Mouse (Mus musculus) embryo, embryonic 11.5 days (tissue): ENCODE results near the gene Atf6.

ENCODE experiments used
- DNase-seq: peaks from one replicate; pipeline ENCODE4 v3.0.0-alpha.2; 2012; ENCODE audit warnings: low read depth, low spot score

Gene Atf6

DNA sequence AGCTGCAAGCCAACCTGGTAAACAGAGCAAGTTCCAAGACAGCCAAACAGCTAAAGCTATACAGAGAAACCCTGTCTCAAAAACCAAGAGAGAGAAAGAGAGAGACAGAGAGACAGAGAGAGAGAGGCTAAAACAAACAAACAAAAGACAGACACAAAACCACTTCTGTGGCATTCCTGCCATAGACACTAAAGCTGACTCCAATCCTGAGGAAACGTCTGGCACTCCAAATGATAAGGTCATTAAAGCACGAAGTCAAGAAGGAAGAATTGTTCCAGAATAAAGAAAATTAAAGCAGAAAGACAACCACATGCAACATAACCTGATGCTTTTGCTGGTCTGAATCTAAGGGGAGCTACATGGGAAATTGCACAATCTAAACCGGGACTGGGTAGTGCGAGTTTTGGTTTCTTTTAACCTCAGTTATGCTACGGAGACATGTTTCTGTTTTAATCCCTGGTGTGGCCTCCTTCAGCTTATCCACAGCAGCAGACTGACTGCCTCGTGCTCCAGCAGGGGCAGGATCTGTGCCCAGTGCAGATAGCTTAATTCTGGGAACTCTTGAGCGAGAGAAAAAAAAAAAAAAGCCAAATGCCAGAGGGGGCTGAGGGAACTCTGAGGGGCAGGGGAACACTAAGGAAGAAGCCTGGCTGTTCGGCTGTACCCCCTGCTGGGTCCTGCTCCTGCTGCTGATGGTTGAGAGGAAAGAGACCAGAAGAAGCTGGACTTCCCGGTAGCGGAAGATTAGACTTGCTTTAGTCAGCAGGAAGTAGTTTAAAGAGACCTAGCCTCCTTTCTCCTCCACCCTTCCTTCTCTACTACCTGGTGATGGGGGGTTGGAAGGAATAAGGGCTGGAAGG, 21.9 kb downstream of the Atf6 start:
- DNase-seq: no peak

DNA sequence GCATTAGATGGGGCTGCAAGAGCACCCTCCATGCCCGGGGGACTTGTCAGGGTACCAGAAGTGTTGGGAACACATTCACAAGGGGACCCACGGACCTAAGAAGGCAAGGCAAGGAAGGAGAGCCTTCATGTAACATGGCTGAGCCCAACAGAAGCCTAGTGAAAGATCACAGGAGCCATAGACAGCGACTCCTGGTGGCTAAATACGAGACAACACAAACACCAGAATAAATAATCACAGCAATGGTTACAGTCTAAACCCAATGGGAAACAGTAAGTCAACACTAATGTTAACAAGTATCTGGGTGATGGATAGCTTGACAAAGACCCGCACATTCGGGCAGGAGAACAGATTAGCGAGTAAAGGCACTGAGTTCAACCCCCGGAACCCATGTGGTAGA, 23.2 kb downstream of the Atf6 start:
- DNase-seq: no peak

DNA sequence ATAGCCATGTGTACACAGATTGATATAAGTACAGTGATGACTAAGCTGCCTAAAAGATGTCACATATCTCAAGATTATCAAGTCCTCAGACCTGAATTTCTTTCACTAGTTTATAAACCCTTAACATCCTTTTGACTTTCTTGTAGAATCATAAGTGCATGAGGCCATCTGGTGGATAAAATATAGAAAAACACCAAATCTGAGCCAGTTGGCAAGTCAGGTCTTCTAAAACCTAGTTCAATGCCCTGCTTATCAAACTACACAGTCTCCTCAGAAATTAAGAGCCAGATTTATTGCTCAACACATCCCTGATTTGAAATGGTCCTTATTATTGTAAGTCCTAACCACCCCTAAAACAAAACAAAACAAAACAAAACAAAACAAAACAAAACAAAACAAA, 27.9 kb downstream of the Atf6 start:
- no peak for DNase-seq

DNA sequence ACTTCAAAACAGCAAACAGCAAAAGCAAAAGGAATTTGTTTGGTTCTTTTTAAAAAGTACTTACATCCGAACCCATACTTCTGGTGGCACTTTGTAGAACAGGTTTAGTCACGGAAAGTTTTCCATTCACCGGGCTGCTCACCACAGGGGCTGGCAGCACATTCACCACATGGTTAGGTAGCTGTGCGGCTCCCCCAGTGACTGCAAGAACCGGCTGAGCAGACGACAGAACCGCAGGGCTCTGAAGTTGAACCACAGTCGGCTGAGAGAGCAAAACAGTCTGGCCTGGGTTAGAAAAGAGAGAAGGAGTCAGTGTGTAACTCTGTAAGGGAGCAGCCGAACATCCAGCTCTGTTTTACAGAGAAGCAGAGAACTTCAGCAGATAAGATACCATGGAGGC, 32.8 kb downstream of the Atf6 start:
- no peak for DNase-seq

DNA sequence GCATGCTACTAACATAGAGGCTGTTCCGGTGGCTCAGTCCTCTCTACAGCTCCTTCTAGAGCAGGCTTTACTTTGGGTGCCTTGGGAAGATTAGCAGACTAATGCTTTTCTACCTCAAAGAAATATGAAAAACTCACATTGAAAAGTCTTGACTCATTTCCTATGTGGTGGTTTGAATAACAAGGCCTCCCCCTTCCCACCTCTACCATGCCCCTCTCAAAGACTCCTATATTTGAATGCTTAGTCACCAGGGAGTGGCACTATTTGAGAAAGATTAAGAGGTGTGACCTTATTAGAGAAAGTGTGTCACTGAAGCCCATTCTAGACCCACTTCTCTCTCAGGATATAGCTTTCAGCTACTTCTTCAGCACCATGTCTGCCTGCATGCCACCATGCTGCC, 37.8 kb downstream of the Atf6 start:
- no peak for DNase-seq

DNA sequence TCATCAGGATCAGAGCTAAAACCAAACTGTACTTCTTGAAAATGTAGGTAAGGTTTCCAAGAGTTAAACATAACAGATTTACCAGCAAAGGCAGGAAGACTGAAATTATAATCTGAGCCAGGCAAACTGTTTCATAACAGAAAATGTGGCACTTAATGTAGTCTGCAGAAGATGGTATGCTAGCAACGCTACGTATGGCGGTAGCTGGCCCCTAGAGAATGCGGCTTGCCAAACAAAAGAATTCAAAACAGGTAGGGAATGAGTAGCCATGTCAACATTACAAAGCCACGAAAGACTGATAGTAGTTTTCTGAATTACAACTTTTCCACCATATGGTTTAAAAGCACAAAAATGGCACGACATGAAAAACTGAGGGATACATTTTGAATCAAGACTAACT, 38.2 kb downstream of the Atf6 start:
- no peak for DNase-seq

DNA sequence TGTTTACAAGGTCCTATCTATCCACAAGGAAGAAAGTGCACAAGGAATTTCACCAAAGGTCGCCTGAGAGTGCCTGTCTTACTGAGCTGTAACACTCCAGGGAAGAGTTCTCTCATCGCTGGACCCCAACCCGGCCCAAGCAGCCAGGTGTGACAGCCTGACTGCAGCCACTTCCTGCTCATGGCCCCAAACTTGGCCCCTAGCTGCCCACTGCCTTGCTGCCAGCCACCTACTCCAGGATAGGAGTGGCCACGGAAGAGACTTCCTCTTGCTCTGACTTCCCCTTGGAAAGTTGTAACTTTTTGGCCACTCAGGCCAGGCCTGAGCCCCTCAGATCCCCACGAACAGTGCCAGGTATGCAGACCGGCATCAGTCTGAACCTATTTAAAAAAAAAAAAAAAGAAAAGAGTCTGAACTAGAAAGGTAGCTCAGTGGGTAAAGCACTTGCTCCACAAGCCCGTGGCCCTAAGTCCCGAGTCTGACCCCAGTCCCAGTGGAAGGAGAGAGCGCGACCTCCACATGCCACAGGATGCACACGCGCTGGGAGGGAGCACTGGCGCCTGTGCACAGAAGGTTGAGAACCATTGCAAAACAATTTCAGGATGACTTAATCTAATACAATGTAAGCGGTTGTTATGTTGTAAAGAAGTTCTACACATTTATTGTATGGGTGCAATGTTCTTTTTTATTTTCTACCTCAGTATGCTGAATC, 47.3 kb downstream of the Atf6 start:
- no peak for DNase-seq

DNA sequence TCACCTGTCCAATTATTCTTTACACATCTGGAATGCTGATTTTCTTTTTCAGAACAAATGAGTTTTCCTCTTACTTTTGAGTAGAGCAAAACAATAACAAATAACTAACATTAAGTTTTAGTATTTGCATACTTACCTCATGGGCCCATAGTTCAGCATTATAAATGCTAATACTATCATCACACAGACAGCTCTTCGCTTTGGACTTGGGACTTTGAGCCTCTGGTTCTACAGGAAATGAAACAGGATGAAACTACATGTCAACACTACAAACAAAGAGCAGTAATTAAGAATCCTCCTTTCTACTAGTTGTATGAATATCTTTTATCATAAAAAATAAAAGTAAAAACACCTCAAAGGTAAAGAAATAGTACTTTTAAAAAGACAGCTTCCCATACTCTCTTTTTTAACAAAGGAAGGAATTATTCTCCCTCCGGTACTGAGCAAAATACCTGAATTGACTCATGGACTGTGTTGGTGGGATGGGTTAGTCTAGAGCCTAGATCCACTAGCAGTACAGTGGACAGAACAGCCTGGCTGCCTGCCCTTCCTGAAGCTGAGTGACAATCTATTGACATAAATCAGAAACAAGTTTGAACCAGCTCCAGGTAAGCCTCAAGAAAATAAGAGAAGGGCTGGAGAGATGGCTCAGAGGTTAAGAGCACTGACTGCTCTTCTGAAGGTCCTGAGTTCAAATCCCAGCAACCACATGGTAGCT, 52.1 kb downstream of the Atf6 start:
- no peak for DNase-seq

DNA sequence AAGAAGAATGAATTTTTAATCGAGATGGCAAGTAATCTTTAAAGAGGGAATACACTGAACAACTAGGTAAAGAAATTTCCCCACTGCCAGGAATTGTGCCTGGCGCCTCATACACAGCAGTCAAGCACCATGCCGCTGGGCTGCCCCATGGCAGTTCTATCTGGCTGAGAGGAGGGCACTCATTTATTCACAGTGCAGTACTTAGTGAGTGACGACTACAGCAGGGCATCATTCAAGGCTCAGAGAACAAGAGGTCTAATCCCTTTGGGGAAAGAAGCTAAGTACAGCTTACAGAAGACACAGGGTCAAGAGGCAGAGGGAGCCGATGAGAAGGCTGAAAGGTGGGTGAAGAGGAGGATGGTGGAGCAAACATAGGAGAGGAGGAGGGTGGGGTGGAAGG, 54.7 kb downstream of the Atf6 start:
- no peak for DNase-seq

DNA sequence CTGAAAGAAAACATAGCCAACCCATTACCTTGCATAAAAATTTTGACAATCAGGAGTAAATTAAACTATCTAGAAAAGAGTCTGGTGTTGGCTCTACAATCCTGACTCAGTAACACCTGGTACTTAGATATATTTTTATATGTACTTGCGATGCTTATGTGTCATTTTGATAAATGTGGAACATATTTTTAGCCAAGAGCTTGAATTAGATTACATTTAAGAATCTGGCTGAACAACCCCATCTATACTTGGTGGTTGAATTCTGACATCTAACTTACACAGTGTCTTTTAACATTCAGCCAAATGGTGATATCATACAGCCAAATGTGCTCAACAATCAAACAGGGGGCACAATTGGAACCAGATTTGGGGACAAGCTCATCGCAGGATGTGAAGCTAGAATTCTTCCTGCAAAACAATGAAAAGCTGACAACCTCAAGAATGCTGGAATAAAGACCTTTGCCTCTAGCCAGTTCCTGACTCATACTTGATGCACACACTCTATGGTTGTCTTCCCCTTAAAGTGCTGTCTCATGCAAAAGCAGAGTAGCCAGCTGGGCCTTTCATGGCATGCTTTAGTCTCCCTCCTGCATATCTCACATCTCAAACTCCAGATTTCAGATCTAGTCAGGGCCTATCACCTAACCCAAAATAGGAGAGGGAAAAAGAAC, 59.8 kb downstream of the Atf6 start:
- no peak for DNase-seq

DNA sequence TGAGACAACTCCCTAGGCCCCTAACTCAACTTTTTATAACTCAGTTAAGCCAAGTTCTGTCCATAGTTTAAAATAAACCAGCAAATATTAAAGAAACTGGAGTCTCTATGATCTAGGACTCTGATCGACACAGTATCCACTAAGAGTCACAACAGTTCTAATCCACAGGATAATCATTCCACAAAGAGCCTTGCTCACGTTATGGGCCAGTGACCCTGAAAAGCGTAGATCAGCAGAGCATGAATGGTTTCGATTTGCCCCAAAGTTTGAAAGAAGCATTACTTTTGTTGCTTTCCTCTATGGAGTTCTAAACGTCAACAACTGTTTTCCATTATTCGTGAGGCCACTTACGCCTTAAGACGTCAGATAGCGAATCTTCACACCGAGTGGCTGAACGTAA, 62.9 kb downstream of the Atf6 start:
- no peak for DNase-seq

DNA sequence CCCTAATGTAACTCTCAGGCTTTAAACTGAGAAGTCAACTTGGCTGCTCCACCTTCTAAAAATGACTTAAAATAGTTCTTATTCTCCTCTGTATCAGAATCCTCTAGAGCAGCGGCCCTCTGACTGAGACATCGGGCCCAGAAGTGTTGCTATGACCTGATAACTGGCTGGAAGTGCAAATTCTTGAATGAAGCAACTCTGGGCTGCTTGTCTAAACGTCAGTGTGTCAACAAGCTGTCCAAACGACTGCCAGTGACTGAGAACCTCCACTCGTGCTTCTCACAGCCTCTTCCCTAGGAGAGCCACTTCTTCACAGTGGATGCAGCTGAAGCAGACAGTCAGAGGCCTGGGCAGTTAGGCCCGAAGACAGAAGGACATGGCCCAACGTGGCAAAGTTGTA, 64.9 kb downstream of the Atf6 start:
- no peak for DNase-seq

DNA sequence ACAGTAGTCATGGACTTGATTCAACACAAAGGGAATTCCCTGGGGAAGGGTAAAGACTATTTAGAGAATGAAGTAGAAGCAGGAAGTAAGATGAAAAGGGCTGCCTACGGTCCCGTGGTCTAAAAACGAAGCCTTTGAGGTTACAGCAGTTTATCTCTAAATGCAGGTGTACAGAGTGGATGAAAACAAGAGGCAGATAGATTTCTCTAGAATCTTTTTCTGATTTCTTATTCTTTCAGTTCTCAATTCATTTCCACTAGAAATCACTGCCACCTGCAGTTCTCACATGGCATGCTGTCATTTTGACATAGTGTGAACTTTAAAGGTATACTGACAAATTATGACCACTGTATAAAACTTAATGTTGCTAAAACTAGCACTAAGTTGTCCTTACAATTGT, 66.9 kb downstream of the Atf6 start:
- DNase-seq: no peak

DNA sequence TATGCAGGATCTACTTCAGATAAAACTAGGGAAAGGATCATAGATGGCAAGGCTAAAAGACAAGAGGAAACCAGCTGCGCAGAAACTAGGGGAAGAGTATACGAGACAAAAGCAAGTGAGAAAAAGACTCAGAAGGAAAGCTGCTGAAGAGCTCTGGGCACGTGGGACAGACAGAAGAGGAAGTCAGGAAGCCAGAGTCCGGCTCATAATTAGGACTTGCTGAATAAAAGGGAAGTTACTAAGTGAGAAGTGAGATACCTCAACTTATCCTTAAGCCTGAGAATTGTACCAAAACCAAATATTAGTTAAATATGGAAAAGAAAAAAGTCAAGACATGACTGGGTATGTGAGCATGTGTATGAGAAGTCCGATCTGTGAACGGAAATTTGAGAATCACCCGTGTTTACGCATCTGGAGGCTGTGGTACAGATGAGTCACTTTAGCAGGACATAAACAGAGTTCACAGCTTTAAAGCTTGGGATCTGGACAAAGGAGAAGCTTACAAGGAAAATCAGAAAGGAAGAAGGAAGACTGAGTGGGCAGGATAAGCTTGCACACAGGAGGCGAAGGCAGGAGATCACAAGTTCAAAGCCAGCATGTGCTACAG, 71.7 kb downstream of the Atf6 start:
- DNase-seq: no peak

DNA sequence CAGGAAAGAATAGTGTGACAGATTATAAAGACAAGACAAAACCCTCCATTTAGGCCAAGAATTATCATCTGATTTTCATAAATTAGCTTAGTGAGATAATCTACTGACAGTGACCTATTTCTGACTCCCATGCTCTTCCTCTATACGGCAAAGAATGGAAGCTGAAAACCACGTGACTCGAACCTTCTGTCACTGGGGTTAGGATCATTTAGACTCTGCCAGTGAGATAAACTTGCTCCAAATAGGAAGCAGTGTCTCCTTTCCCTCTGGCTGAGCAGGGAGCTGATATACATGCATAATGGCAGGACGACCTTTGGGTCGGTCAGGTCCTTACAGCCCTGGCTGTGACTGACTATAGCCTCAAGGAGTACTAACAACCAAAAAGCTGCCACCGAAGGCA, 76.0 kb downstream of the Atf6 start:
- no peak for DNase-seq

DNA sequence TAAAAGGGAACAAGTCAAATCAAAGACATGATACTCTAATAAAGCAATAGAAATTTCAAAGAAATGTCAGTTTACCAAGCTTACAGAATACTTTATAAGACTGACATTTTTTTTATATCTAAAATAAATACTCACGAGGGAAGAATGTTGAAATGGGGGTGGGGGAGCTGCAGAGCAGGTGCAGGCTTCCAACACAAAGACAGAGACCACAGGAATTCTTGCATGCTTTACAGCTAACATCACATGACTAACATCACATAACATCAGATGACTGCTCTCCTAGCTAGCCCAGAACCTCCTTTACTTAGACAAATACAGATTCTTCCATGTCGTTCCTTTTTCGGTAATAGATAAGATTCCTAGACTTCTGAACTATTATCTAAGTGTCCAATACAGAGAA, 76.6 kb downstream of the Atf6 start:
- no peak for DNase-seq

DNA sequence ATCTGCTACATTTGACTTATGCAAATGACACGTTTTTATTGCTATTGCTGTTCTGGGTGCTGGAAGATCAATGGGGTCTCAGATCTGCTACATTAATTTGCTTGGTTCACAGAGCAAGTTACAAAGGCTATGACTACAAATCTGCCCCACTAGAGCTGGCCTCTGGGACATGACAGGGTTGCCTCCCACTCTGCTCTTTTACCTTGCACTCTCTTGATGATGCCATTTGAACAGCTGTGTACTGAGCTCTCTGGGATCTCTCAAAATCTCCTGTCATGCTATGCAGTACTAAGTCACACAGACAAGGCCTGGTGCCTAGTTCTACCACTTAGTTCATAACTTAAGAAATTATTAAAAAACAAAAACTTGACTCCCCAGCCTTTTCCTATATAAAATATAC, 79.9 kb downstream of the Atf6 start:
- no peak for DNase-seq

DNA sequence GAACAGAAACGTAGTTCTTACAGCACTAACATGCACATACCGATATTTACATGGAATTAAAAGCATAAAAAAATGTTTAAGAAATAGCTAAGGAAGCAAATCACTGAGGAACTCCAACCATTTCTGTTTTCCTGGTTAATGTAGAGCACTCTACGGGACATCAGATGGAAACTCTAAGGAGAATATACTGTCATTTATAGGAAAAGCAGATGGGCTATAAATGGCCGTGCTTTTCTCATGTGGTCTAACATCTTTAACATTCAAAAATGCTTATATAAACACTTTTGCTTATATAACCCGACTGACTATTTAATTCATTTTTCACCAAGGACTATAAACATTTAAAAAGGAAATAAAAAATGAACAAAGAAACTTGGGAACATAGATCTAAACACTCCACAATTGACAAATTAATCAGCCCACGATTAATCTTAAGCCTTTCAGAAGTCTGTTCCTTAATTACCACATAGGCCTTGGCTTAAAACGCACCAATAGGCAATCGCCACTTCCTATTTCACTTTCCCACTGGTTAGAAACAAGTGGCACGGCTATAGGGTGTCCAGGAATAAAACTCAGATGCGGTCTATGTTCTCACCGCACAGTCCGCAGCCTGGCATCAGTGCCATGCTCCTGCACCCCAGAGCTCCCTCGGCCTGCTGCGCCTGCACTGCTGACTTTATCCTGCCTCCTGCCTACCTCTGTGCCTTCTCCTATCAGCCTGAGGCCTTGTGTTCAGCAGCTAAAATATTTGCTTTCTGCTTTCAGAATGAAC, 80.8 kb downstream of the Atf6 start:
- no peak for DNase-seq

DNA sequence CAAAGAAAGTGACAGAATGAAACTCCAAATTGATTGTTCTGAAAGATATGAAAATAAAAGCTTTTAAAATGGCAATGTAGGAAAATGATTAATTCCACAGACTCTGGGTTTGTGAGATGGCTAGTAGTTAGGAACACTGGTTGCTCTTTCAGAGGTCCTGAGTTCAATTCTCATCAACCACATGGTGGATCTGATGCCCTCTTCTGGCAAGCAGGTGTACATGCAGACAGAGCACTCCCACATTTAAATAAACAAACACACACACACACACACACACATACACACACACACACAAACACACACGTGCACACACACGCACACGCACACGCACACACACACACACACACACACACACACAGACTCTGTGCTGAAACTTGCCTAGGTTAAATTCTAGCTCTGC, 89.9 kb downstream of the Atf6 start:
- DNase-seq: no peak

DNA sequence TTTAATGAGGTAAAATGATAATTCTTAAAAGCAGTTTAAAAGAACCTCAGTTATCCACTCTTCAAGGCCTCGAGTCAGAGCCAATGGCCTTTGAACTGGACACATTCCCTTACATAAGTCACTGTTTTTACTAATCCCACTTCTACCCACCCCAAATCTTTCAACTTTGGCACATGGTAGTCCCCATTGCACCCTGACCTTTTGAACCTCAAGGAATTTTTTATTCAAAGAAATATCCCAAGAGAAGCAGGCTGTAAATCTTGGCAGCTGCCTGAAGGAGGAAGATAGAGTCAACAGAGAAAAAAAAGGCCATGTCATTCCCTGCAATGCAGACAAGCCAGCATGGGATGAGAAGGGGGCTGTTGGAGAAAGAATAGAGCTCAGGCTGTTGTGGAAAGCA, 93.1 kb downstream of the Atf6 start:
- DNase-seq: no peak

DNA sequence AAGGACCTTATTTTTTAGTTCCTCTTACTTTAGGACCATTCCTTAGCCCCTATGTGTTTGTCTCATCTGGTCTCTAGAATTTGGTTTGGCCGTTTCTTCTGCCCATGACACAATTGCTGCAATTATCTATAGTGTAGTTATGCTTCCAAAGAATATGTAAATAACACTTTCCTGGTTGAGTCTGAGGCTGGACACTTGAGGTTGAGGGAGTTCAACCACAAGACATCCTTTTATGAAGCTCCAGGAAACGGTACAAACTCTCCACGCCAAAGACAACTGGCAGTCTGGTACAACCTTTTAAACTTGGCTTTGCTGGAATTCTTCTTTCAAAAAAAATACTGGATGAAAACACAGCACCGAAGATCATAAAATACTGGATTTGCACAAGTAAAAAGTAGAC, 94.1 kb downstream of the Atf6 start:
- no peak for DNase-seq
